Mouse (Mus musculus): ENCODE measurements around the gene Tmem190.
"Not testable (repeated sequence)": the region's sequence is repeated elsewhere in the genome, so short reads cannot be mapped to it uniquely, and the experiment has no call there.

GRCm38 (mm10) chr7:4820925-4821324, 38.2 kb downstream of the Tmem190 start:
- TF ChIP-seq POLR2A, CTCF (IDR thresholded peaks at IDR 0.05; ENCODE audit: extremely low read depth, insufficient read depth, low read length): not testable (repeated sequence)
